Mouse (Mus musculus) heart, embryonic 14.5 days (tissue): ENCODE data around the gene Dock2. TPM values are rescaled to one million over a fixed set of nuclear protein-coding genes. Genes with fewer than 3 reads are reported as not detected.

ENCODE experiments used
- ATAC-seq: fragments of 200-750 bp; cut with Nextera tagmentation; 2 replicates; pipeline ENCODE4 v1.8.0; 2017; ENCODE audit warnings: low read depth, moderate TSS enrichment; ENCODE audit not compliant: insufficient number of reproducible peaks, insufficient read depth, low FRiP score
- H3K27ac ChIP-seq, 2 experiments: fragments of 200-500 bp in 1 of 2; fragments of 300-500 bp in 1 of 2; sonication (generic) in 1 of 2; replicated peaks in 1 of 2; 2 replicates each; pipeline ENCODE4 v1.5.1; 2012 to 2014; ENCODE audit warnings: low read depth in 2 of 2, low read length in 2 of 2, control low read depth in 1 of 2, mild to moderate bottlenecking in 1 of 2, mixed read lengths in 1 of 2; ENCODE audit not compliant: control insufficient read depth in 1 of 2, insufficient read depth in 1 of 2
- H3K27me3 ChIP-seq: fragments of 300-500 bp; sonication (generic); 2 replicates; pipeline ENCODE4 v1.6.1; 2014; ENCODE audit warnings: mild to moderate bottlenecking, low read length, control low read depth; ENCODE audit not compliant: control insufficient read depth, insufficient read depth
- H3K36me3 ChIP-seq: fragments of 300-500 bp; sonication (generic); 2 replicates; pipeline ENCODE4 v1.6.1; 2014; ENCODE audit warnings: mild to moderate bottlenecking, control low read depth, low read length, mixed read lengths; ENCODE audit not compliant: control insufficient read depth, insufficient read depth
- H3K4me1 ChIP-seq, 2 experiments: fragments of 200-500 bp in 1 of 2; fragments of 300-500 bp in 1 of 2; sonication (generic) in 1 of 2; 2 replicates each; pipeline ENCODE4 v1.6.1; 2012 to 2014; ENCODE audit warnings: low read length in 2 of 2, control low read depth in 1 of 2, mixed read lengths in 1 of 2; ENCODE audit not compliant: control insufficient read depth in 2 of 2, insufficient read depth in 2 of 2
- H3K4me2 ChIP-seq: fragments of 300-500 bp; sonication (generic); 2 replicates; pipeline ENCODE4 v1.6.1; 2014; ENCODE audit warnings: mild to moderate bottlenecking, low read length
- H3K4me3 ChIP-seq, 2 experiments: fragments of 200-500 bp in 1 of 2; fragments of 300-500 bp in 1 of 2; sonication (generic) in 1 of 2; 2 replicates each; pipeline ENCODE4 v1.5.1; 2012 to 2014; ENCODE audit warnings: low read length in 2 of 2, mild to moderate bottlenecking in 2 of 2, control low read depth in 1 of 2, low read depth in 1 of 2, moderate library complexity in 1 of 2; ENCODE audit not compliant: control insufficient read depth in 1 of 2, insufficient read depth in 1 of 2
- H3K9ac ChIP-seq: fragments of 300-500 bp; sonication (generic); 2 replicates; pipeline ENCODE4 v1.6.1; 2014; ENCODE audit warnings: mild to moderate bottlenecking, low read length
- H3K9me3 ChIP-seq: fragments of 300-500 bp; sonication (generic); 2 replicates; pipeline ENCODE4 v1.6.1; 2016; ENCODE audit warnings: low read length, control low read depth; ENCODE audit not compliant: control insufficient read depth
- WGBS: fragments of 180-500 bp; shearing (Covaris S2); extraction: QIAGEN DNeasy Blood & Tissue Kit; methylation state at CpG from one replicate; pipeline ENCODE4 v1.1.7; 2014; 5-methylcytosine and 5-hydroxymethylcytosine counted together
- polyA plus RNA-seq: library from polyadenylated mRNA; unstranded; fragments of >200 nt; fragmentation: Nextera tagmentation; extraction: Ambion mirVana; gene quantifications from 2 replicates; pipeline ENCODE4 v1.2.1, GENCODE M21; 2014

Gene Dock2
- polyA plus RNA-seq, 1 experiment from 2014 or later: 1.6 TPM

GRCm38 (mm10) chr11:34397661-34398060, 386.0 kb downstream of the Dock2 start:
- H3K9ac ChIP-seq: no peak overlapping the region
- 83% methylated on average over 5 of the region's 5 CpGs for WGBS
- ATAC-seq: no peak

GRCm38 (mm10) chr11:34395802-34396201, 387.9 kb downstream of the Dock2 start:
- ATAC-seq: no peak

More at GRCm38 (mm10) chr11:34397661-34398060, 386.0 kb downstream of the Dock2 start:
- H3K4me1 ChIP-seq: no peaks in the 10 kb centered on the region
- no peak overlapping the region for H3K4me2 ChIP-seq
- no peaks in the 10 kb centered on the region for H3K27me3 ChIP-seq
- no peaks in the 10 kb centered on the region for H3K36me3 ChIP-seq
- H3K9me3 ChIP-seq: no peaks in the 10 kb centered on the region
- H3K4me3 ChIP-seq: no peak overlapping the region
- no peak overlapping the region for H3K27ac ChIP-seq

GRCm38 (mm10) chr11:34392105-34392504, 391.6 kb downstream of the Dock2 start:
- H3K4me1 ChIP-seq: peaks cover 0 to 3% of the 10 kb centered on the region in 2 experiments; a peak in 2 of 4 replicates
- H3K27ac ChIP-seq: no peak overlapping the region
- no peaks in the 10 kb centered on the region for H3K36me3 ChIP-seq
- H3K9ac ChIP-seq: no peak overlapping the region
- 35% methylated on average over 4 of the region's 4 CpGs for WGBS
- no peaks in the 10 kb centered on the region for H3K27me3 ChIP-seq
- H3K4me3 ChIP-seq: no peak overlapping the region
- H3K9me3 ChIP-seq: no peaks in the 10 kb centered on the region
- no peak overlapping the region for H3K4me2 ChIP-seq
- no peak for ATAC-seq

More at GRCm38 (mm10) chr11:34395802-34396201, 387.9 kb downstream of the Dock2 start:
- Histone ChIP-seq H3K9ac (no peak overlapping the region), H3K4me2 (no peak overlapping the region), H3K27ac (no peak overlapping the region), H3K4me1 (no peaks in the 10 kb centered on the region), H3K9me3 (no peaks in the 10 kb centered on the region), H3K27me3 (no peaks in the 10 kb centered on the region), H3K36me3 (no peaks in the 10 kb centered on the region), H3K4me3 (no peak overlapping the region)
- 81% methylated on average over 3 of the region's 3 CpGs for WGBS

GRCm38 (mm10) chr11:34389261-34390116, 394.2 kb downstream of the Dock2 start:
- H3K4me3 ChIP-seq: no peak overlapping the region
- no peaks in the 10 kb centered on the region for H3K9me3 ChIP-seq
- H3K27me3 ChIP-seq: no peaks in the 10 kb centered on the region
- H3K4me2 ChIP-seq: no peak overlapping the region
- H3K9ac ChIP-seq: no peak overlapping the region
- peaks cover 0 to 3% of the 10 kb centered on the region in 2 experiments; a peak in 2 of 4 replicates for H3K4me1 ChIP-seq
- no peak overlapping the region for H3K27ac ChIP-seq
- H3K36me3 ChIP-seq: no peaks in the 10 kb centered on the region
- ATAC-seq: no peak
- WGBS: 76% methylated on average over 6 of the region's 6 CpGs

- no peaks in the 10 kb centered on the region for H3K36me3 ChIP-seq
- no peak overlapping the region for H3K4me3 ChIP-seq
- H3K4me1 ChIP-seq: peaks cover 0 to 3% of the 10 kb centered on the region in 2 experiments; a peak in 2 of 4 replicates
- H3K9ac ChIP-seq: no peak overlapping the region
- H3K9me3 ChIP-seq: no peaks in the 10 kb centered on the region
- 66% methylated on average over 1 of the region's 1 CpGs for WGBS
- H3K4me2 ChIP-seq: no peak overlapping the region
- ATAC-seq: no peak
- H3K27me3 ChIP-seq: no peaks in the 10 kb centered on the region
- no peak overlapping the region for H3K27ac ChIP-seq
Measured at GRCm38 (mm10) chr11:34385001-34385688, 398.5 kb downstream of the Dock2 start.

GRCm38 (mm10) chr11:34384178-34384577, 399.5 kb downstream of the Dock2 start:
- H3K9me3 ChIP-seq: no peaks in the 10 kb centered on the region
- H3K4me2 ChIP-seq: no peak overlapping the region
- H3K36me3 ChIP-seq: no peaks in the 10 kb centered on the region
- no peak overlapping the region for H3K9ac ChIP-seq
- ATAC-seq: no peak
- no peak overlapping the region for H3K27ac ChIP-seq
- WGBS: 63% methylated on average over 4 of the region's 4 CpGs
- no peaks in the 10 kb centered on the region for H3K4me1 ChIP-seq
- no peaks in the 10 kb centered on the region for H3K27me3 ChIP-seq
- no peak overlapping the region for H3K4me3 ChIP-seq

- Histone ChIP-seq H3K4me3 (no peak overlapping the region), H3K9me3 (no peaks in the 10 kb centered on the region), H3K9ac (no peak overlapping the region), H3K4me2 (no peak overlapping the region), H3K27me3 (no peaks in the 10 kb centered on the region), H3K27ac (no peak overlapping the region), H3K36me3 (no peaks in the 10 kb centered on the region), H3K4me1 (no peaks in the 10 kb centered on the region)
- WGBS: 88% methylated on average over 3 of the region's 3 CpGs
- ATAC-seq: no peak
Measured at GRCm38 (mm10) chr11:34383501-34383900, 400.2 kb downstream of the Dock2 start.
